Comparison of ENCODE assay signal across 13 mouse cellular contexts in the genomic region with DNA sequence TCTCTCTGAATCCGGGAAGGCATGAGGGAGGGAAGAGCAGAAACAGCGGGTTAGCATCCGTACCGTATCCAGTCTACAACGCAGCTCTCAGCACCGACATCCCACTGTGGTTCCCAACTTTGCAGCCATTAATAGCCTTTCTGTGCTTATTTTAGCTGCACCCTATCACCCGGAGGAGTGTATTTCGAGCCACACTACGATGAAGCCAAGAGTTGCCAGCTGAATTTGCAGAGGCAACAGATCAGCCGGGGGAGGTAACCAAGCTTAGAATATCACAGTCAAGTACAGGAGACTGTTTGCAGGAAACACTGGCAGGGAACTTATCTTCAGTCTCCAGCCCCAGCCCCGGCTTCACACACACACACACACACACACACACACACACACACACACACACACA.
DNase-seq lines count a peak whose midpoint lies in the region; ATAC-seq and TF ChIP-seq lines count a peak whose summit lies in the region.
"Had no signal": no experiment of that assay in that cellular context is flagged by ENCODE, and none has a peak within 500 bp of the region (broad histone marks: within the 10 kb centered on the region; RNA-seq: fewer than 3 reads in every experiment).

No protein-coding gene starts in this region.

- ATAC-seq in CD4-positive, CD25-positive, alpha-beta regulatory T cell, adult 4 months = no peak

- intact Hi-C loops in heart, postnatal 25 days (cut with DNase I) = no loop called here

- no peaks in the 10 kb centered on the region for H3K27me3 ChIP-seq in kidney, adult 2 months (replicated peaks; ENCODE audit: control insufficient read depth, insufficient read depth, low read length)
- H3K27me3 ChIP-seq: hindbrain, embryonic 13.5 days had no signal

- 61% methylated on average over 11 of the region's 11 CpGs for WGBS in kidney, adult 2 months

- no peaks in the 10 kb centered on the region for H3K4me1 ChIP-seq in kidney, adult 2 months (ENCODE audit: control insufficient read depth, insufficient read depth, low read length)

- TF ChIP-seq POLR2A in kidney, adult 2 months (IDR thresholded peaks at IDR 0.05; ENCODE audit: low read depth, low read length) = no peak

- TF ChIP-seq CTCF in kidney, adult 2 months (conservative IDR thresholded peaks at IDR 0.05; ENCODE audit: insufficient read depth, insufficient read length, low read depth, low read length) = no peak

- no peaks in the 10 kb centered on the region for H3K36me3 ChIP-seq in kidney, adult 2 months (ENCODE audit: control insufficient read depth, insufficient read depth, low read length)
- H3K36me3 ChIP-seq: midbrain, embryonic 12.5 days had no signal

- H3K4me3 ChIP-seq in kidney, adult 2 months (ENCODE audit: insufficient read depth, low read depth, low read length) = no peak overlapping the region
- H3K4me3 ChIP-seq: hindbrain, embryonic 13.5 days; midbrain, embryonic 12.5 days had no signal

- DNase-seq in gastrocnemius, adult 18-20 months (ENCODE audit: low spot score) = peak; percentile 78
- DNase-seq in gastrocnemius, postnatal 4 days (ENCODE audit: low spot score in 2 of 2) = no peak
- peak; percentile 97 for DNase-seq in heart, adult 11 months
- peak; percentile 22 for DNase-seq in heart, postnatal 25 days (ENCODE audit: low spot score)
- peak; percentile 77 to 90 for DNase-seq in right cerebral cortex, postnatal 10 days (ENCODE audit: low spot score in 2 of 2)
- no peak for DNase-seq in kidney, adult 2 months
- DNase-seq in adrenal gland, adult 8-10 months = no peak
- DNase-seq: adrenal gland, postnatal 14 days; cerebellum, adult 9-10 months had no signal

- no peak overlapping the region for H3K27ac ChIP-seq in kidney, adult 2 months (ENCODE audit: insufficient read depth, low read depth, low read length)
- H3K27ac ChIP-seq: hindbrain, embryonic 13.5 days; liver, embryonic 14.5 days; midbrain, embryonic 12.5 days had no signal

Comparison
In these comparisons a context has a peak if more than half of its experiments do, and no peak if none do; other contexts are left out.
1. DNase-seq: peak in gastrocnemius, adult 18-20 months (single experiment), heart, adult 11 months (single experiment), heart, postnatal 25 days (single experiment) and right cerebral cortex, postnatal 10 days (2 of 2); none in gastrocnemius, postnatal 4 days (0 of 2), kidney, adult 2 months (single experiment) and adrenal gland, adult 8-10 months (single experiment).